Mouse (Mus musculus) embryonic facial prominence, embryonic 10.5 days (tissue): ENCODE data around the gene Arrdc2. TPM values are rescaled to one million over a fixed set of nuclear protein-coding genes. Genes with fewer than 3 reads are reported as not detected.
"Not testable (repeated sequence)": the region's sequence is repeated elsewhere in the genome, so short reads cannot be mapped to it uniquely, and the experiment has no call there.

ENCODE experiments used
- DNase-seq: peaks from one replicate; pipeline ENCODE4 v3.0.0-alpha.2; 2017; ENCODE audit warnings: low spot score
- H3K27ac ChIP-seq: fragments of 300-500 bp; sonication (generic); replicated peaks from 2 replicates; pipeline ENCODE4 v1.5.1; 2016; ENCODE audit warnings: mild to moderate bottlenecking
- H3K27me3 ChIP-seq: fragments of 300-500 bp; sonication (generic); replicated peaks from 2 replicates; pipeline ENCODE4 v1.6.1; 2016; ENCODE audit warnings: low read depth, mild to moderate bottlenecking; ENCODE audit not compliant: poor library complexity, severe bottlenecking
- H3K36me3 ChIP-seq: fragments of 300-500 bp; sonication (generic); replicated peaks from 2 replicates; pipeline ENCODE4 v1.6.1; 2016; ENCODE audit warnings: mild to moderate bottlenecking, moderate library complexity
- H3K4me1 ChIP-seq: fragments of 300-500 bp; sonication (generic); 2 replicates; pipeline ENCODE4 v1.6.1; 2016
- H3K4me3 ChIP-seq: fragments of 300-500 bp; sonication (generic); 2 replicates; pipeline ENCODE4 v1.5.1; 2016; ENCODE audit warnings: mild to moderate bottlenecking, moderate library complexity
- H3K9me3 ChIP-seq: fragments of 300-500 bp; sonication (generic); 2 replicates; pipeline ENCODE4 v1.6.1; 2016; ENCODE audit warnings: mild to moderate bottlenecking
- WGBS: fragments of 180-500 bp; shearing (Covaris S2); methylation state at CpG from one replicate; pipeline ENCODE4 v1.1.7; 2016; 5-methylcytosine and 5-hydroxymethylcytosine counted together
- polyA plus RNA-seq: library from polyadenylated mRNA; unstranded; fragments of >200 nt; fragmentation: Nextera tagmentation; extraction: Ambion mirVana; gene quantifications from 2 replicates; pipeline ENCODE4 v1.2.1, GENCODE M21; 2016

Arrdc2 gene
- polyA plus RNA-seq, 1 experiment from 2014 or later, result 5.8 TPM

DNA sequence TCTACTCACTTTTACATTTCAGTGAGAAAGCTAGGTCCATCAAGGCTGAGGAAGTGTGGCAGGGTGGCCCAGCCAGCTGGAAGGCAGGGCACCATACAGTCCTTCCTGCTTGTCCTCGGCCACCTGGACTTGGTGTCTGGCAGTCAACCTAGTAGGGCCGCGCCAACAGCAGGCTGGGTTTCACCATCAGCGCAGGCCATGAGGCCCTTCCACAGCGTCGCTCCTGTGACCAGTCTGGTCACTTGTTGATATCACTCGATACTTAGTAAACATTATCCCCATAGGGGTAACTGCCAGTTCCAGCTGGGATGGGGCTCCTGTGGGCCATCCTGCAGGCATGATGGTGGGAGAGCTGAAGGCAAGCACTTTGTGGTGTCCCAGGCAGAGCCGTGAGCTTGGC, 8.0 kb downstream of the Arrdc2 start:
- no peak overlapping the region for H3K4me3 ChIP-seq
- H3K4me1 ChIP-seq, result peaks cover 31% of the 10 kb centered on the region
- WGBS, result 88% methylated on average over 8 of the region's 8 CpGs
- peaks cover 21% of the 10 kb centered on the region for H3K36me3 ChIP-seq
- no peaks in the 10 kb centered on the region for H3K27me3 ChIP-seq
- DNase-seq, result no peak
- peaks cover 3% of the 10 kb centered on the region; the same call in 1 of the 2 replicates for H3K9me3 ChIP-seq
- H3K27ac ChIP-seq, result no peak overlapping the region

DNA sequence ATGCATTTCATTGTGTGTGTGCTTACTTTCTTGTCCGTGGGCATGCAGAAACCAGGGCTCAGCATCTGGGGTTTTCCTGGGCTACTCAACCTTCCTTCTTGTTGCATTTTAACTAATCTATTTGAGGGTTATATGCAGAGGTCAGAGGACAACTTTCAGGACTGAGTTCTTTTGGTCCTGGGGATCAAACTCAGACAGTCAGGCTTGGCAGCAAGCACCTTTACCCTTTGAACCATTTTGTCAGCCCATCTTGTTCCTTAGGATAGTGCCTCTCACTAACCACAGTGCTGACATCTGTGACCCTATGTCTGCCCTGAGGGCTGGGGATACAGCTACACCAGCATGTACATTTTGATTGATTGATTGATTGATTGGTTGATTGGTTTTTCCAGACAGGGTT, 11.7 kb downstream of the Arrdc2 start:
- Histone ChIP-seq H3K27me3 (peaks cover 1% of the 10 kb centered on the region; the same call in 1 of the 2 replicates), H3K9me3 (peaks cover 3% of the 10 kb centered on the region; the same call in 1 of the 2 replicates), H3K4me1 (peaks cover 23% of the 10 kb centered on the region), H3K4me3 (no peak overlapping the region), H3K27ac (no peak overlapping the region), H3K36me3 (no peaks in the 10 kb centered on the region)
- WGBS, result 88% methylated on average over 1 of the region's 1 CpGs
- no peak for DNase-seq

DNA sequence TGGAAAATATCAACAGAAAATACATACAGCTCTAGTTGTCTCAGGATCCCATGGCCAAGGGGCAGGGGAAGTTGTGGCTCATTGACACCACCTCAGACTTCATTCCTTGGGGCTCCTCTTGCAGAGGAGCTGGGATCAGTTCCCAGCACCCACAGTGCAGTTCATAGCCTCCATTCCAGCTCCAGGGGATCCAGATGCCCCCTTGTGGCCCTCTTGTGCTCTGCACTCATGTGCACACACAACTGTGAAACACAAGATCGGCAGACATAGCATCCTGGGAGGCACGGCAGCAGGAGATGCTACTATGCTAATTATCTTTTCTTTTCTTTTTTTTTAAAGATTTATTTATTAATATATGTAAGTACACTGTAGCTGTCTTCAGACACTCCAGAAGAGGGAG, 12.5 kb downstream of the Arrdc2 start:
- Histone ChIP-seq H3K36me3 (no peaks in the 10 kb centered on the region), H3K4me3 (no peak overlapping the region), H3K27me3 (peaks cover 4% of the 10 kb centered on the region), H3K4me1 (peaks cover 17% of the 10 kb centered on the region), H3K9me3 (peaks cover 3% of the 10 kb centered on the region; the same call in 1 of the 2 replicates), H3K27ac (no peak overlapping the region)
- 97% methylated on average over 2 of the region's 2 CpGs for WGBS
- DNase-seq, result no peak

DNA sequence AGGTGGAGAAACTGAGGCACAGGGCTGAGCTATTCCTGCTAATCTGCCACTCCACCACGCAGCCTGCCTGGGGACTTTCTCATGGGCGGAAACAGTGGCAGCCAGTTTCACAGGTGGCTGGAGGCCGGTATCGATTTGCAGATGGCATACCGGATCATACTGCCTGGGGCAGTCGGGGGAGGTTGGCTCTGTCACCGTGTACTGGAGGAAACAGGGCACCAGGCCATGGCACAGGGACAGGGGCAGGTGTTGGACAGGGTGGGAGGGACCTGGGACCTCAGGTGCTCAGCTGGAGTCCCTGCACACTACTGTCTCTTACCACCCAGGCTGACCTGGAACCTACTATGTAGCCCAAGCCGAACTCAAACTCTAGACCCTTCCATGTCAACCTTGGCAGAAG, 13.7 kb downstream of the Arrdc2 start:
- WGBS, result 83% methylated on average over 8 of the region's 8 CpGs
- peaks cover 3% of the 10 kb centered on the region; the same call in 1 of the 2 replicates for H3K9me3 ChIP-seq
- DNase-seq, result no peak
- H3K27ac ChIP-seq, result no peak overlapping the region
- H3K4me1 ChIP-seq, result peaks cover 15% of the 10 kb centered on the region
- H3K27me3 ChIP-seq, result peaks cover 14% of the 10 kb centered on the region
- no peaks in the 10 kb centered on the region for H3K36me3 ChIP-seq
- H3K4me3 ChIP-seq, result no peak overlapping the region

DNA sequence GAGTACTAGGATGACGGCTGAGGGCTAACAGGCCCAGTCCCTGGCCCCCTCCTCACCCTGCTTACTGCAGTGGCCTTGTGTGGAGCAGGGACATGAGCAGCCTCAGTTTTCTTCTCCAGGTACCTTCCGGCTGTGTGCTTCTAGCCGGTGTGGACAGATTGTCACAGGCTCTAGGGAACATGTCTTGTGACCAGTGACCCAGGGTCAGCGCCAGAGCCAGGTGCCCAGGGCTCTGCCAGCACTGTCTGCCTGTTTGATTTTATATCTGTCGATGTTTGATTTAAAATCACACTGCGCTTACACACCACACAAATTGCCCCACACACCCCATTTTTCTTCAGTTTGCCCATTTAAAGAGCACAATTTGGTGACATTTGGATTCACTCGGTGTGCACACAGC, 15.7 kb downstream of the Arrdc2 start:
- peaks cover 25% of the 10 kb centered on the region for H3K4me1 ChIP-seq
- H3K27ac ChIP-seq, result no peak overlapping the region
- peaks cover 14% of the 10 kb centered on the region; the same call in 1 of the 2 replicates for H3K9me3 ChIP-seq
- no peak overlapping the region for H3K4me3 ChIP-seq
- H3K36me3 ChIP-seq, result no peaks in the 10 kb centered on the region
- H3K27me3 ChIP-seq, result peaks cover 35% of the 10 kb centered on the region
- 84% methylated on average over 7 of the region's 7 CpGs for WGBS
- DNase-seq, result no peak

DNA sequence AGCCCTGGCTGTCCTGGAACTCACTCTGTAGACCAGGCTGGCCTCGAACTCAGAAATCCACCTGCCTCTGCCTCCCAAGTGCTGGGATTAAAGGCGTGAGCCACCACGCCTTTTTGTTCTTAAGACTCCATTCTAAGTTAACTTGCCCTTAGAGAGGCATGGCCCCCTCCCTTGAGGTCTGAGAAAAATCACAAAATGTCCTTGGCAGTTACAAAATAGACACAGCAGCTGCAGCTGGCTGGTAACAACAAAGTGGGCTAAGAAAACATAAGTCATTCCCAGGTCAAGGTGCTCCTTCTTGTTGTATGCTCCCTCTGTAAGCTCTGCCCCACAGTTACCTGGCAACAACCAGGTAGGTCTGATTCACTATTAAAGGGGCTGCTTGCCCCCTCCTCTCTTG, 16.9 kb downstream of the Arrdc2 start:
- H3K4me3 ChIP-seq, H3K27ac ChIP-seq, H3K36me3 ChIP-seq, DNase-seq: not testable (repeated sequence)
- WGBS, result 85% methylated on average over 3 of the region's 3 CpGs
- Histone ChIP-seq H3K4me1 (peaks cover 25% of the 10 kb centered on the region), H3K9me3 (peaks cover 19% of the 10 kb centered on the region), H3K27me3 (peaks cover 45% of the 10 kb centered on the region)

DNA sequence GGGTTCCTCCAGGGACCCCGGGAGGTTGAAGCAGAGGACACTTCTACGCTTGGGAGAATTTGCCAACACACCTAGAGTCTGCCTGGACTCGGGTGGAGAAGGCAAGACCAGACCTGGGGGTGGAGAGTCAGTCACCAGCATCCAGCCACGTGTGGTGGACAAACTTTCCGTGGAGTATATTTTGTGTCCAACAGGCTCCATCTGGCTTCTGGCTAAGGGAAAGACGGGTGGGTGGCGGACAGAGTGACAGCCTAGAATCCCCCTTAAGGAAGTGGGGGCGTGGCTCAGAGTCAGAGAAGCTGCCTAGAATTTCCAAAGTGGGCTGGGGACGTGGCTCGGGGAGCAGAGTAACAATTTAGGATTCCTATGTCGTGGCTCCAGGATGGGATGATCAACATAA, 17.5 kb downstream of the Arrdc2 start:
- WGBS, result 48% methylated on average over 11 of the region's 11 CpGs
- peaks cover 51% of the 10 kb centered on the region for H3K27me3 ChIP-seq
- no peak overlapping the region for H3K4me3 ChIP-seq
- peaks cover 18% of the 10 kb centered on the region for H3K9me3 ChIP-seq
- DNase-seq, result no peak
- peaks cover 28% of the 10 kb centered on the region for H3K4me1 ChIP-seq
- H3K36me3 ChIP-seq, result no peaks in the 10 kb centered on the region
- peak overlapping the region; percentile 44 for H3K27ac ChIP-seq

DNA sequence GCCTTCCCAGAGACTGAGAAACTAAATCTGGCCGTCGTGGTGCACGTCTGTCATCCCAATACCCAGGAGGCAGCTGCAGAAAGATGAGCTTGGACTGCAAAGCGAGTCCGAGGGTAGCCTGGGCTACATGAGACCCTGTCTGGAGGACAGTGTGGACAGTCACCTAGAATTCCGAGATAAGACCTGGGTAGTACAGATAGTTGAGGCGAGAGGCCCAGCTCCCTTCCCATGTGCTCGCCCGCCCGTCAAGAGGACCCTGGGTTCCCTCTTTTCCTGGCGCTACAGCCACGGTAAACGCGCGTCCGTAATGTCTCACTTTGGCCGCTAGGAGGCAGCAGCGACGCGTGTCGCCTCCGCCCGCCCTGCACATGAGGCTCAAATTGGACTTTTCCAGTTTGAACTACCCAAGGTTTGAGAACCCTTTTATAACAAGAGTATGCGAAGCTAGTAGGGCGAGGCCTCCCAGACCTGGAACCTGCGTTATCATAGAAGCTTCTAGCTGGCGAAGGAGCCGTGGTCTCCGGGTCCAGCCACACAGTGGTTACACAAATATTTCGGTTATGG, 18.0 kb downstream of the Arrdc2 start:
- H3K4me3 ChIP-seq, result no peak overlapping the region
- peaks cover 56% of the 10 kb centered on the region for H3K27me3 ChIP-seq
- peaks cover 33% of the 10 kb centered on the region for H3K4me1 ChIP-seq
- peaks cover 16% of the 10 kb centered on the region for H3K9me3 ChIP-seq
- H3K36me3 ChIP-seq, result no peaks in the 10 kb centered on the region
- peak overlapping the region; percentile 44 for H3K27ac ChIP-seq
- WGBS, result 14% methylated on average over 30 of the region's 30 CpGs
- DNase-seq, result peak; percentile 83

DNA sequence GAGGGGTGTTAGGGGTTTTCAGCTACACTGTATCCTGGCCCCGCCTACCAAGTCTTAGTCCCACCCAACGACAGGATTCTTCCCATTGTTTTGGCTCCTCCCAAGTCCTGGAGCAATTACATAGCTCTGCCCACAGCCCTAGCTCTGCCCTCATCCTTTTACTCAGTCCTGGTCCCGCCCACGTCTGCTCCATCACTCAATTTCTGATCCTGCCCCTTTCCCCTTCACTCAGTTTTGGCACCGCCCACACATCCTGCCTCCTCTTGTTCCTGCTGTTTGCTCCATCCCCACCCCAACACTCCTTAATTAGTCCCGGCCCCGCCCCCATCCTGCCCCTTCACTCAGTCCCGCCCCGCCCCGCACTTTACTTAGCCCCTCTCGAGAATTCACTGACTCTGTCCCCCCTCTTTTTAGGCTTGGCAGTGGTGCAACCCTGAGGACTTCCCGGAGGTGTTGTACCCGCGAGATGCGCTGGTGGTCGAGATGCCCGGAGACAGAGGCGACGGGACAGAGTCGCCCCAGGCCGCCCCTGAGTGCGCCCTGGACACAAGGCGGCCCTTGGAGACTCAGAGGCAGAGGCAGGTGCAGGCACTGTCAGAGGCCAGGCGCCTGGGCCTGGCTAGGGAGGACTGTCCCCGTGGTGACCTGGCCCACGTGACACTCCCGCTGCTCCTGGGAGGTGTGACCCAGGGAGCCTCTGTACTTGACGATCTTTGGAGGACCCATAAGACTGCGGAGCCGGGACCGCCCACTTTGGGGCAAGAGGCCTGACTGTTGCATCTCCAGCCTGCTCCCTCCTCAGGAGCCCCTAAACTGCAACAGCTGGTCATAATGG, 19.2 kb downstream of the Arrdc2 start:
- Histone ChIP-seq H3K4me1 (peaks cover 34% of the 10 kb centered on the region), H3K27me3 (peaks cover 68% of the 10 kb centered on the region), H3K27ac (peak overlapping the region; percentile 15; the same call in 1 of the 2 replicates), H3K9me3 (peaks cover 16% of the 10 kb centered on the region), H3K36me3 (no peaks in the 10 kb centered on the region), H3K4me3 (peak overlapping the region; percentile 43)
- peak; percentile 81 for DNase-seq
- 3% methylated on average over 31 of the region's 31 CpGs for WGBS

DNA sequence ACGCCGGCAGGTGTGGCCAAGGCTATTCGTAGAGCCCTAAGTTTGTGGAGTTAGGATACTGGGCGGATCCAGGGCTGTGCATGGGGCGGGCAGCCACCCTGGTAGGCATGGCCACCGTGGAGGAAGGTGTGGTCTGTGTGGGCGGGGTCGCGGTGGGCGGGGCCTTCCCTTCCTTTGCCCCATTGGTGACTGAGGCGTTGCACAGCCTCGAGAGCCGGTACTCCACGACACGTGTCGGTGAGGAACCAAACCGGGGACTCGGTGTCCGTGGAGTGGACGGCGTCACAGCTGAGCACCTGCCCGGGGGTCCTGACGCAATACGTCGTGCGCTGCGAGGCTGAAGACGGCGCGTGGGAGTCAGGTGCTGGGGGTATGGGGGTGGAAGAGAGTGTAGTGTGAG, 22.8 kb downstream of the Arrdc2 start:
- Histone ChIP-seq H3K4me1 (peaks cover 27% of the 10 kb centered on the region), H3K27ac (no peak overlapping the region), H3K4me3 (peak overlapping the region; percentile 36), H3K27me3 (peaks cover 88% of the 10 kb centered on the region), H3K9me3 (peaks cover 16% of the 10 kb centered on the region), H3K36me3 (no peaks in the 10 kb centered on the region)
- peak; percentile 64 for DNase-seq
- WGBS, result 6% methylated on average over 30 of the region's 30 CpGs

DNA sequence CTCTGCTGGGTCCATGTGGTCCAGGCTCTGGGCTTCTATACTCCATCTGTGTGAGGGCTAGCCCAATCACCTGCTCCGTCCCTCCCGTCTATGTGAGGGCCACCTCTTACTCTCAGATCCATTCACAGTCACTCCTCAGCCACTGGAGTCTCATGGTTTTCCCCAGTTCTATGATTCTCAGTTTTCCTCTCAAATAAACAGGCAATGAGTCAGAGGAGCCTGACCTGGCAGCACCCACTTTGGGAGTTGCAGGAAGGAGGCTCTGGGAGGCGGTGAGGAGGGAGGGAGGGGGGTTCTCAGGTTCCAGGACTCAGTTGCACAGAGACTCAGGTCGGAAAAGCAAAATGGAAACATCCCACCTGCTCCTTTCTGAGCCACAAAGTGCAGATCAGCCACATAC, 26.6 kb downstream of the Arrdc2 start:
- peaks cover 27% of the 10 kb centered on the region for H3K4me1 ChIP-seq
- no peak overlapping the region for H3K4me3 ChIP-seq
- no peak overlapping the region for H3K27ac ChIP-seq
- no peaks in the 10 kb centered on the region for H3K9me3 ChIP-seq
- H3K36me3 ChIP-seq, result no peaks in the 10 kb centered on the region
- 56% methylated on average over 4 of the region's 4 CpGs for WGBS
- no peak for DNase-seq
- peaks cover 78% of the 10 kb centered on the region for H3K27me3 ChIP-seq

DNA sequence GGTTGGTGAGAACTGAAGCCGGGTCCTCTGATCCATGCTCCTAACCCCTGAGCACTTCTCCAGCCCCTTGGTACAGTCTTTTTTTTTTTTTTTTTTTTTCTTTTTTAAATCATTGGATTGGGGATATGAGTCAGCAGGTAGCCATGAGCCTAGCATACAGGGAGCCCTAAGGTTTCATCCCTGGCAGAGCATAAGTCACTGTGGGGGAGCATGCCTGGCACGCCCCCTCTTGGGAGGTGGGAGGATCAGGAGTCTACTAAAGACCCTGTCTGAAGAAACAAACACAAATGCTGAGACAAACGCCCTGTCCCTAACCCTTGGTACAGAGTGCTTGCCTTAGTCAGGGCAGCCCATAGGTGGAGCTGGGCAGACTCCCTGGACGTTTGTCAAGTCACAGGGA, 27.5 kb downstream of the Arrdc2 start:
- DNase-seq, result no peak
- 47% methylated on average over 4 of the region's 4 CpGs for WGBS
- peaks cover 25% of the 10 kb centered on the region for H3K4me1 ChIP-seq
- H3K27ac ChIP-seq, result no peak overlapping the region
- no peaks in the 10 kb centered on the region for H3K36me3 ChIP-seq
- H3K9me3 ChIP-seq, result no peaks in the 10 kb centered on the region
- H3K27me3 ChIP-seq, result peaks cover 75% of the 10 kb centered on the region
- no peak overlapping the region for H3K4me3 ChIP-seq
